Mouse (Mus musculus) liver, postnatal 0 days (tissue): ENCODE measurements at regions not wholly inside any gene's neighbourhood (a gene's known extent, or its start where the extent isn't known, plus 50 kb on each side); places are given as distances from the start of the nearest gene placed in this dataset.
A peak's percentile ranks its signal among the peaks of the same experiment; 100 is the strongest.

ENCODE experiments used
- ATAC-seq: fragments of 200-750 bp; cut with Nextera tagmentation; 2 replicates; pipeline ENCODE4 v1.8.0; 2017; ENCODE audit warnings: mild to moderate bottlenecking, moderate library complexity
- DNase-seq: peaks from one replicate; pipeline ENCODE4 v3.0.0-alpha.2; 2016
- H3K27ac ChIP-seq: fragments of 300-500 bp; sonication (generic); 2 replicates; pipeline ENCODE4 v1.5.1; 2014; ENCODE audit warnings: antibody characterized with exemption, moderate library complexity, mild to moderate bottlenecking, low read depth
- H3K27me3 ChIP-seq: fragments of 300-500 bp; sonication (generic); 2 replicates; pipeline ENCODE4 v1.6.1; 2014; ENCODE audit warnings: low read length, control low read depth, mixed read lengths; ENCODE audit not compliant: insufficient read depth
- H3K36me3 ChIP-seq: fragments of 300-500 bp; sonication (generic); replicated peaks from 2 replicates; pipeline ENCODE4 v1.6.1; 2014; ENCODE audit warnings: mild to moderate bottlenecking, control low read depth, low read length, moderate library complexity, mixed read lengths; ENCODE audit not compliant: insufficient read depth
- H3K4me1 ChIP-seq: fragments of 300-500 bp; sonication (generic); 2 replicates; pipeline ENCODE4 v1.6.1; 2014; ENCODE audit warnings: antibody characterized with exemption, mild to moderate bottlenecking, control low read depth; ENCODE audit not compliant: insufficient read depth
- H3K4me2 ChIP-seq: fragments of 300-500 bp; sonication (generic); 2 replicates; pipeline ENCODE4 v1.6.1; 2014; ENCODE audit warnings: low read depth, mild to moderate bottlenecking, low read length, moderate library complexity, mixed read lengths
- H3K4me3 ChIP-seq: fragments of 300-500 bp; sonication (generic); 2 replicates; pipeline ENCODE4 v1.5.1; 2014; ENCODE audit warnings: low read depth, low read length
- H3K9ac ChIP-seq: fragments of 300-500 bp; sonication (generic); replicated peaks from 2 replicates; pipeline ENCODE4 v1.6.1; 2014; ENCODE audit warnings: mild to moderate bottlenecking, moderate library complexity
- H3K9me3 ChIP-seq: fragments of 300-500 bp; sonication (generic); 2 replicates; pipeline ENCODE4 v1.6.1; 2016; ENCODE audit warnings: mild to moderate bottlenecking, control low read depth, low read length, mixed read lengths
- CTCF ChIP-seq: sonication (generic); IDR thresholded peaks from 2 replicates; pipeline ENCODE4 v1.5.1; 2016; ENCODE audit warnings: antibody characterized with exemption, low read depth
- EP300 ChIP-seq: IDR thresholded peaks from 2 replicates; pipeline ENCODE4 v1.6.1; 2016; ENCODE audit warnings: antibody characterized with exemption, low read depth, mild to moderate bottlenecking
- WGBS: fragments of 180-500 bp; shearing (Covaris S2); extraction: QIAGEN DNeasy Blood & Tissue Kit; methylation state at CpG from one replicate; pipeline ENCODE4 v1.1.7; 2014; ENCODE audit not compliant: insufficient replicate concordance; 5-methylcytosine and 5-hydroxymethylcytosine counted together

GRCm38 (mm10) chr3:149275478-149276132 lies 285.2 kb upstream of the Adgrl2 start:
- Histone ChIP-seq H3K9ac (no peak overlapping the region), H3K4me1 (no peaks in the 10 kb centered on the region), H3K4me3 (no peak overlapping the region), H3K27ac (no peak overlapping the region), H3K27me3 (no peaks in the 10 kb centered on the region), H3K36me3 (no peaks in the 10 kb centered on the region), H3K9me3 (no peaks in the 10 kb centered on the region), H3K4me2 (no peak overlapping the region)
- WGBS: 59% methylated on average over 6 of the region's 6 CpGs
- TF ChIP-seq CTCF: no peak
- TF ChIP-seq EP300: peak; percentile 37; the same call in 1 of the 2 replicates
- DNase-seq (no peak), ATAC-seq (0 out of 2 replicates have a peak, but pooled peaks have one; percentile 13)

GRCm38 (mm10) chr3:149274987-149275386 lies 284.6 kb upstream of the Adgrl2 start:
- no peaks in the 10 kb centered on the region for H3K9me3 ChIP-seq
- no peak overlapping the region for H3K27ac ChIP-seq
- TF ChIP-seq CTCF: no peak
- no peak for TF ChIP-seq EP300
- ATAC-seq (no peak), DNase-seq (no peak)
- H3K9ac ChIP-seq: no peak overlapping the region
- no peak overlapping the region for H3K4me2 ChIP-seq
- H3K36me3 ChIP-seq: no peaks in the 10 kb centered on the region
- 78% methylated on average over 5 of the region's 5 CpGs for WGBS
- H3K27me3 ChIP-seq: no peaks in the 10 kb centered on the region
- H3K4me3 ChIP-seq: no peak overlapping the region
- H3K4me1 ChIP-seq: no peaks in the 10 kb centered on the region

GRCm38 (mm10) chr3:149273993-149274692 lies 283.8 kb upstream of the Adgrl2 start:
- ATAC-seq (no peak), DNase-seq (no peak)
- Histone ChIP-seq H3K4me3 (no peak overlapping the region), H3K4me1 (no peaks in the 10 kb centered on the region), H3K36me3 (no peaks in the 10 kb centered on the region), H3K9ac (no peak overlapping the region), H3K9me3 (no peaks in the 10 kb centered on the region), H3K27me3 (no peaks in the 10 kb centered on the region), H3K27ac (no peak overlapping the region), H3K4me2 (peak overlapping the region; percentile 22; the same call in 1 of the 2 replicates)
- WGBS: 38% methylated on average over 12 of the region's 12 CpGs
- TF ChIP-seq EP300: no peak
- no peak for TF ChIP-seq CTCF

GRCm38 (mm10) chr3:149270459-149270858 lies 280.1 kb upstream of the Adgrl2 start:
- TF ChIP-seq CTCF: no peak
- no peak for TF ChIP-seq EP300
- H3K4me3 ChIP-seq: no peak overlapping the region

GRCm38 (mm10) chr3:149262332-149262970 lies 272.1 kb upstream of the Adgrl2 start:
- Histone ChIP-seq H3K27me3 (no peaks in the 10 kb centered on the region), H3K36me3 (no peaks in the 10 kb centered on the region), H3K9ac (no peak overlapping the region), H3K4me2 (no peak overlapping the region), H3K4me1 (no peaks in the 10 kb centered on the region), H3K9me3 (no peaks in the 10 kb centered on the region), H3K4me3 (no peak overlapping the region), H3K27ac (no peak overlapping the region)
- 53% methylated on average over 3 of the region's 3 CpGs for WGBS
- TF ChIP-seq EP300 (no peak), CTCF (no peak)
- ATAC-seq (no peak), DNase-seq (no peak)

More at GRCm38 (mm10) chr3:149270459-149270858, 280.1 kb upstream of the Adgrl2 start:
- Histone ChIP-seq H3K9ac (no peak overlapping the region), H3K4me1 (no peaks in the 10 kb centered on the region), H3K27me3 (no peaks in the 10 kb centered on the region), H3K27ac (no peak overlapping the region), H3K4me2 (no peak overlapping the region), H3K36me3 (no peaks in the 10 kb centered on the region), H3K9me3 (no peaks in the 10 kb centered on the region)
- DNase-seq (no peak), ATAC-seq (no peak)

- Histone ChIP-seq H3K9ac (no peak overlapping the region), H3K36me3 (no peaks in the 10 kb centered on the region), H3K4me1 (no peaks in the 10 kb centered on the region), H3K9me3 (no peaks in the 10 kb centered on the region), H3K4me3 (no peak overlapping the region), H3K4me2 (no peak overlapping the region), H3K27ac (no peak overlapping the region), H3K27me3 (no peaks in the 10 kb centered on the region)
- WGBS: 72% methylated on average over 6 of the region's 6 CpGs
- no peak for DNase-seq
- ATAC-seq: no peak
- TF ChIP-seq CTCF (no peak), EP300 (no peak)
Observed at GRCm38 (mm10) chr3:149261764-149262163, 271.4 kb upstream of the Adgrl2 start.
